In genomic region chr12:75827751-75828150, GRCm38 (mm10) we compare ENCODE assay signal across 14 mouse cellular contexts. TPM values are rescaled to one million over a fixed set of nuclear protein-coding genes. Genes with fewer than 3 reads are reported as not detected.
DNase-seq lines count a peak whose midpoint lies in the region; ATAC-seq and TF ChIP-seq lines count a peak whose summit lies in the region.
"Had no signal": no experiment of that assay in that cellular context is flagged by ENCODE, and none has a peak within 500 bp of the region (broad histone marks: within the 10 kb centered on the region; RNA-seq: fewer than 3 reads in every experiment).

No protein-coding gene starts in this region.

- no peak for TF ChIP-seq CTCF in kidney, postnatal 0 days (IDR thresholded peaks at IDR 0.05; ENCODE audit: low read depth)
- no peak for TF ChIP-seq CTCF in liver, postnatal 0 days (IDR thresholded peaks at IDR 0.05; ENCODE audit: low read depth)

- DNase-seq in kidney, postnatal 0 days (ENCODE audit: low spot score): no peak
- DNase-seq in kidney, postnatal 36 days: no peak
- peak; percentile 70 for DNase-seq in NIH3T3 (ENCODE audit: low read depth)
- DNase-seq in adrenal gland, postnatal 36 days: peak; percentile 62 to 68
- no peak for DNase-seq in right cerebral cortex, postnatal 36 days (ENCODE audit: low spot score in 2 of 2)
- no peak for DNase-seq in liver, postnatal 0 days
- DNase-seq: cerebellum, adult 11-12 months; embryo, embryonic 11 days; heart, postnatal 36 days; retina, postnatal 1 day; thymus, postnatal 36 days had no signal

- peak overlapping the region; percentile 65 for H3K27ac ChIP-seq in kidney, postnatal 0 days
- H3K27ac ChIP-seq in stomach, embryonic 15.5 days: peak overlapping the region; percentile 2; the same call in 1 of the 2 replicates
- H3K27ac ChIP-seq in liver, postnatal 0 days (ENCODE audit: low read depth): no peak overlapping the region
- H3K27ac ChIP-seq: lung, embryonic 15.5 days had no signal

- 47% methylated on average over 15 of the region's 15 CpGs for WGBS in kidney, postnatal 0 days
- 69% methylated on average over 15 of the region's 15 CpGs for WGBS in stomach, embryonic 15.5 days
- WGBS in liver, postnatal 0 days (ENCODE audit: insufficient replicate concordance): 76% methylated on average over 15 of the region's 15 CpGs

- H3K27me3 ChIP-seq in kidney, postnatal 0 days (ENCODE audit: insufficient read depth, low read length): no peaks in the 10 kb centered on the region
- no peaks in the 10 kb centered on the region for H3K27me3 ChIP-seq in stomach, embryonic 15.5 days (replicated peaks)
- H3K27me3 ChIP-seq in liver, postnatal 0 days (ENCODE audit: insufficient read depth, low read length): no peaks in the 10 kb centered on the region
- H3K27me3 ChIP-seq: lung, embryonic 15.5 days had no signal

- no peak overlapping the region for H3K4me3 ChIP-seq in kidney, postnatal 0 days (replicated peaks; ENCODE audit: low read depth, low read length)
- no peak overlapping the region for H3K4me3 ChIP-seq in stomach, embryonic 15.5 days (replicated peaks)
- no peak overlapping the region for H3K4me3 ChIP-seq in liver, postnatal 0 days (ENCODE audit: low read depth, low read length)
- H3K4me3 ChIP-seq: lung, embryonic 15.5 days had no signal

- 0 out of 2 replicates have a peak overlapping the region, but pooled peaks have one; percentile 21 for H3K4me2 ChIP-seq in kidney, postnatal 0 days (ENCODE audit: low read length)
- no peak overlapping the region for H3K4me2 ChIP-seq in stomach, embryonic 15.5 days
- no peak overlapping the region for H3K4me2 ChIP-seq in liver, postnatal 0 days (ENCODE audit: low read depth, low read length)
- H3K4me2 ChIP-seq: lung, embryonic 15.5 days had no signal

- H3K4me1 ChIP-seq in kidney, postnatal 0 days (replicated peaks; ENCODE audit: insufficient read depth, low read length): peaks cover 29% of the 10 kb centered on the region
- H3K4me1 ChIP-seq in stomach, embryonic 15.5 days: no peaks in the 10 kb centered on the region
- H3K4me1 ChIP-seq in liver, postnatal 0 days (ENCODE audit: insufficient read depth): peaks cover 3% of the 10 kb centered on the region; the same call in 1 of the 2 replicates

- no peaks in the 10 kb centered on the region for H3K9me3 ChIP-seq in kidney, postnatal 0 days (replicated peaks; ENCODE audit: low read length)
- H3K9me3 ChIP-seq in stomach, embryonic 15.5 days: no peaks in the 10 kb centered on the region
- no peaks in the 10 kb centered on the region for H3K9me3 ChIP-seq in liver, postnatal 0 days (ENCODE audit: low read length)
- H3K9me3 ChIP-seq: lung, embryonic 15.5 days had no signal

- H3K36me3 ChIP-seq in kidney, postnatal 0 days (ENCODE audit: insufficient read depth, low read length): no peaks in the 10 kb centered on the region
- no peaks in the 10 kb centered on the region for H3K36me3 ChIP-seq in stomach, embryonic 15.5 days
- no peaks in the 10 kb centered on the region for H3K36me3 ChIP-seq in liver, postnatal 0 days (replicated peaks; ENCODE audit: insufficient read depth, low read length)
- H3K36me3 ChIP-seq: lung, embryonic 15.5 days had no signal

- H3K9ac ChIP-seq in kidney, postnatal 0 days (ENCODE audit: low read depth, low read length): no peak overlapping the region
- no peak overlapping the region for H3K9ac ChIP-seq in stomach, embryonic 15.5 days
- H3K9ac ChIP-seq in liver, postnatal 0 days (replicated peaks): no peak overlapping the region
- H3K9ac ChIP-seq: lung, embryonic 15.5 days had no signal

- TF ChIP-seq EP300 in liver, postnatal 0 days (IDR thresholded peaks at IDR 0.05; ENCODE audit: low read depth): no peak

- ATAC-seq in kidney, postnatal 0 days (replicated peaks; ENCODE audit: low FRiP score, low read depth): no peak
- ATAC-seq in stomach, embryonic 15.5 days (ENCODE audit: insufficient read depth, low FRiP score, low read depth): no peak
- no peak for ATAC-seq in liver, postnatal 0 days
- ATAC-seq: activated CD4-positive, CD25-positive, alpha-beta regulatory T cell, adult 4 months had no signal

RNA-seq across cellular contexts. Expression of gene Syne2, which starts 9.8 kb away (rescaled TPM):
- 37.2 and 47.5 TPM in 2 replicates for polyA plus RNA-seq in kidney, postnatal 0 days (2015; fragmentation: Nextera tagmentation; extraction: Ambion mirVana)
- total RNA-seq in adrenal gland, postnatal 36 days (2021): 10 to 100 TPM; 40.6 to 46.1 TPM
- polyA plus RNA-seq in stomach, embryonic 15.5 days (2015; fragmentation: Nextera tagmentation; extraction: Ambion mirVana): 49.2 and 53.1 TPM in 2 replicates
- 4.9 and 6.3 TPM in 2 replicates for polyA plus RNA-seq in liver, postnatal 0 days (2015; fragmentation: Nextera tagmentation; extraction: Ambion mirVana)

Comparison
In these comparisons a context has a peak if more than half of its experiments do, and no peak if none do; other contexts are left out.
1. DNase-seq: peak in NIH3T3 (single experiment) and adrenal gland, postnatal 36 days (2 of 2); none in kidney, postnatal 0 days (single experiment), kidney, postnatal 36 days (0 of 2), right cerebral cortex, postnatal 36 days (0 of 2) and liver, postnatal 0 days (single experiment).